Mouse (Mus musculus) thymus, postnatal 0 days (tissue): Measurements from ENCODE around the gene Dusp27. TPM values are rescaled to one million over a fixed set of nuclear protein-coding genes. Genes with fewer than 3 reads are reported as not detected.

Source experiments
- polyA plus RNA-seq: library from polyadenylated mRNA; unstranded; fragments of >200 nt; fragmentation: Nextera tagmentation; extraction: Ambion mirVana; gene quantifications from 2 replicates; pipeline ENCODE4 v1.2.1, GENCODE M21; 2015

Dusp27 gene
- polyA plus RNA-seq, 1 experiment from 2014 or later, result 0.14 TPM

Other genes with a start within 250 kb of the Dusp27 start
- 11.4 and 15.7 TPM in 2 replicates for gene Pou2f1, start 125.2 kb downstream of the Dusp27 start, polyA plus RNA-seq
- gene Gpa33, start 2.3 kb upstream of the Dusp27 start, polyA plus RNA-seq, result 0.31 and 0.44 TPM in 2 replicates
- not detected in 2 replicates for gene Mael, start 110.8 kb upstream of the Dusp27 start, polyA plus RNA-seq
- 0.08 and 0.12 TPM in 2 replicates for gene Ildr2, start 126.2 kb upstream of the Dusp27 start, polyA plus RNA-seq